Mouse (Mus musculus): ENCODE data around the gene Mylk4.

Gene Mylk4

DNA sequence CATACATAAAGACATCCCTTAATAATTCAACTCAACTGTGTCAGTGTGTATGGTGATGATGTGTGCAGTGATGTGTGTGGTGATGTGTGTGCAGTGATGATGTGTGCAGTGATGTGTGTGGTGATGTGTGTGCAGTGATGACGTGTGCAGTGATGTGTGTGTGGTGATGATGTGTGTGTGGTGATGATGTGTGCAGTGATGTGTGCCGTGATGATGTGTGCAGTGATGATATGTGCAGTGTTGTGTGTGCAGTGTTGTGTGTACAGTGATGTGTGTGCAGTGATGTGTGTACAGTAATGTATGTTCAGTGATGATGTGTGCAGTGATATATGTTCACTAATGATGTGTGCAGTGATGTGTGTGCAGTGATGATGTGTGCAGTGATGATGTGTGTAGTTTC, 75.9 kb downstream of the Mylk4 start:
- no peak for DNase-seq (ENCODE audit: low spot score in 2 of 2)

DNA sequence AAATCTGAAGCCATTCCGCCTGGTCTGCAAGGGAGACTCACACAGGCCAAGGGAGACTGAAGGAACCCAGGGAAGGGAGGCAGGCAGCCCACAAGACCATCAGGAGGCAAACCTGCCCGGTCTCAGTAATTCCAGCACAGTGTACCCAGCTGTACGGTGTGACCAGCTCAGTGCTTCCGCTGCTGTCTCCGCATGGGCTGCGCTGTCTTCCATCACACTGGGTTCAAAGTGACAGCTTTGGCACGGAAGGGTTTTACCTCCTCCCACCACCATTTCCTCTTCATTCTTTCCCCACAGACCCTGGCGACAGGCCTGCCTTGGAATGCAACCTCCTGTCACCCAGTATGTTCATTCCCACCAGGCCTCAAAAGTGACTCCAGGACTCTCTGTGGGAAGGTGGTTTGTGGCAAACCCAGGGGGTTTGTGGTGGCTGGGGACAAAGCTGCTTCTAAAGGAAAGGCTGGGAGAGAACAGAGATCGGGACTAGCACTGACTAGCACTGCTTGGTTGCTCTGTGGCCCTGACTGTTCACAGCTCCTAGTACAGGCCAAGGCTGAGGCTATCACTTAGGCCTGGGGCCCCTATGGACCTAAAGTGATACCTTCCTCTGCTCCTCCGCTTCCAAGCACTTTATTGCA, 77.0 kb downstream of the Mylk4 start:
- no peak for DNase-seq (ENCODE audit: low spot score in 2 of 2)

GRCm38 (mm10) chr13:32705315-32705714, 78.4 kb downstream of the Mylk4 start:
- no peak for DNase-seq (ENCODE audit: low spot score in 2 of 2)

GRCm38 (mm10) chr13:32704911-32705310, 78.8 kb downstream of the Mylk4 start:
- DNase-seq (ENCODE audit: low spot score in 2 of 2), result no peak

DNA sequence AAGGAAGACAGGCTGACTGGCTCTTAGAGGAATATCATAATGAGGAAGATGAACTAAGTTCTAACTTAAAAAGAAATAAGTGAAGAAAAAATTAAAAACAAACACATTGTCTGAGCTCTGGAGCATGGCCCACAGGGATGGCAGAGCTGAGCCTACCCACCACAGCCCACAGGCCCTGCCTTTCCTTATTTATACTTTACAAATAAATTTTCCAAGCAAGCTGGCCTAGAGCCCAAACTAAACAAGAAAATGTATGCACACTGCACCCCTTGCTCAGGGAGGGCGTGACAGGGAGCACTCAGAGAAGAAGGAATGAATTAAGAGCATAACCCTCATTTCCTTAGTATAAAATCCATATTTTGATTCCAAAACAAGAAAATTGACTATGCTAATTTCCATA, 82.2 kb downstream of the Mylk4 start:
- no peak for DNase-seq (ENCODE audit: low spot score in 2 of 2)

DNA sequence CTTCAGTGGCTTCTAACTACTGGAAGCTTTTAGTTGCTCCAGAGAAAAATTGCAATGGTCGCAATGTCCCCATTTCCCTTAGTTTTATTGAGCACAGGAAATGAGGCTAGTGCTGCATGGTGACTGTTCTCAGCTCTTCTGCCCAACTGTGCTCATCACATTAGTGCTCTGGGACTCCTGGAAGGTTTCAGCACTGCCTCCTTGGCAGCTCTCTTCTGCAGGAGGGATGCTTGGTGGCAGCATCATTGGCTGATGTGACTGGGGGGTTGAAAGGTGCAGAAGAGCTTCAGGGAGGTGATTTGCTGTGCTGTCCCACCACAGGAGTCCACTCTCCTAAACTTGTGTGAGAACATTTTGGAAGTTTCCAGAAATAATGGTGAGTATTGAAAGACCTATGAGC, 84.4 kb downstream of the Mylk4 start:
- DNase-seq (ENCODE audit: low spot score in 2 of 2), result no peak

DNA sequence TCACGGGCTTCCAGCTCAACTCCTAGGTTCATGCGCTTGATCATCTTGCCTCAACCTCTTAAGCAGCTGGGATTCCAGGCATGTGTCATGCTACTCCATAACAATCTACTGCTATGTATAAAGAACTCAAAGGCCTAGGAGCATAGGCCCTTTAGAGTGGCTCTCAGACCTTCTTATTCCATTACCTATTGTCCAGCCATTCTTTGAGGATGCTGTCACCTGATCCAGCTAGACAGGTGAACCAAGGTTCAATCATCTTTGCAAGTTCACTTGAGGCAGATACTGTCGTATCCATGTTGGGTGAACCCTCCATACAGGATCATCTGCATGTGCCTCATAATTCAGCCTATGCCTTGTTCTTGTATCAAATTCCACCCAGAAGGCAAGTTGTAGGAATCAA, 84.8 kb downstream of the Mylk4 start:
- no peak for DNase-seq (ENCODE audit: low spot score in 2 of 2)

GRCm38 (mm10) chr13:32693886-32694455, 89.8 kb downstream of the Mylk4 start:
- DNase-seq (ENCODE audit: low spot score in 2 of 2), result no peak

- DNase-seq (ENCODE audit: low spot score in 2 of 2), result no peak
Measured at GRCm38 (mm10) chr13:32692563-32692962, 91.2 kb downstream of the Mylk4 start.

- DNase-seq (ENCODE audit: low spot score in 2 of 2), result no peak
Measured at GRCm38 (mm10) chr13:32690279-32690678, 93.5 kb downstream of the Mylk4 start.

- peak; percentile 44 to 55 for DNase-seq (ENCODE audit: low spot score in 2 of 2)
Measured at GRCm38 (mm10) chr13:32680868-32681515, 102.8 kb downstream of the Mylk4 start.

DNA sequence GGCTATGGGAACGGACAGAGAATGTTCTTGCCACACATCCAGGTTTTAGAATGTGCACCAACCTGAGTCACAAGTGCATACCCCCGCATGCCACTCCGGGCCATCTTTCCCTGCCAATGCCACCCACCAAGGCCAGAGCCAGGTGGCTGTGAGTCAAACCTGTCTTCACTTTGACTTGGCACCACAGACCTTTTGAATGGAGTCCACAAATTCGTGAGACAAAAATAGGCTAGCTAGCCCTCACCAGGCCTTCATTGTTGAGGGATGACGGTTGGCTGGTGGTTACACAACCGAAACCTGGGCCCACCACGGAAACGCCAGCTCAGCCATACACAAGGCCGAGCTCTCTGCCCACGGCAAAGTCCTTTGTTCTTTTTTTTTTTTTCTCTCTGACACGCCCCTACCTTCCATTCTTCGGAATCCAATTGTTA, 103.6 kb downstream of the Mylk4 start:
- DNase-seq (ENCODE audit: low spot score in 2 of 2), result no peak

- no peak for DNase-seq (ENCODE audit: low spot score in 2 of 2)
Measured at GRCm38 (mm10) chr13:32678998-32679397, 104.8 kb downstream of the Mylk4 start.

DNA sequence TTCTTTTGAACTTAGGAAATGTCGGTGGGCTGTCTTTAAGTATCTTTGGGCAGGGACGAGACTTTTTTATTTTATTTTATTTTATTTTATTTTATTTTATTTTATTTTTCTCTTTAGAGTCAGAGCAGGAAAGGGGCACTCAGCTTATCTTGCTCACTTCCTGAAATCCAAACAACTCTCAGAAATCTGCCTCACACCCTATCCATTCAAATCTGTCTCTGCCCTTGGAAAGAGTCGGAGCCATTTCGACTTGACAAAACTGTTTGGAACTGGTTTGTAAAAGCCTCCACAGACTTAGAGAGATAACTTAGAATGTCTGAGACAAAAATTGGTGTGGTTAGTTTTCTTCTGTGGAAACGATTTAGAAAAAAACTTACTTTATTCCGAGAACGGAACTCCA, 113.0 kb downstream of the Mylk4 start:
- no peak for DNase-seq (ENCODE audit: low spot score in 2 of 2)

DNA sequence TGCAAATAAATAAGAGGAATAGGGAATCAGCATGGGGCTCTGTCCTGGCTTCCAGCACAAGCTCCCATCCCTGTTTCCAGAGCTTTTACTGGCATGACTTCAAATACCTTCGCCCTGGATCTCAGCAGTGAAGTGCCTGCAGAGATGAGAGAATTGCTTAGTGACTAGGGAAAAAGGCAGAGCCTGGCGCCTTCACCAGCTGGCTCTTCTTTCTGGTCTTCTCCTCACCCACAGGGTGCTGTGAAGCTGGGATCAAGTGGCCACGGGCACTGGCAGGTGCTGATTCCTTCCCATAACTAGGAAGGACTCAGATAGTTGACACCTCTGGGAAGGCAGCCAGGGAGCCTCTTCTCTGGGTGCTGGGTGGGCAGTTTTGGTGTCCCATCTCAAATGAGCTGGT, 115.5 kb downstream of the Mylk4 start:
- peak in 1 of 2 experiments; percentile 8 for DNase-seq (ENCODE audit: low spot score in 2 of 2)

- no peak for DNase-seq (ENCODE audit: low spot score in 2 of 2)
Measured at GRCm38 (mm10) chr13:32667386-32667785, 116.4 kb downstream of the Mylk4 start.

DNA sequence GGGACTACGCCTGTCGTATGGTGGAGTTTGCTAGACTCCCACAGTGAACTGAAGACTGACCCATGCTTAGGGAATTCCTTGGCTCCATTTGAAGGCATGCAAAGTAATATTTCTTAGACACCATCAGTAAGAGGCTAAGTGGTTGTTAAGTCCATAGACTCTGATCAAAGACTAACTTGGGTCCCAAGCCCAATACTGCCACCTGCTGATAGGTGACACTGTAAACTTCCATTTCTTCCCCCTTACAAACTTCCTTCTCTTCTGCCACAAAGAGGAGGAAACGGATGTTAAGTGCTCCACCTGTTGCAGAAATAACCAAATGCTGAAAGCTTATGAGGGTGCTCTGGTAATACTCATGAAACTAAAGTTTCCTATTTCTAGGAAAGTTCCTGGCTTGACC, 121.7 kb downstream of the Mylk4 start:
- peak; percentile 13 to 19 for DNase-seq (ENCODE audit: low spot score in 2 of 2)

DNA sequence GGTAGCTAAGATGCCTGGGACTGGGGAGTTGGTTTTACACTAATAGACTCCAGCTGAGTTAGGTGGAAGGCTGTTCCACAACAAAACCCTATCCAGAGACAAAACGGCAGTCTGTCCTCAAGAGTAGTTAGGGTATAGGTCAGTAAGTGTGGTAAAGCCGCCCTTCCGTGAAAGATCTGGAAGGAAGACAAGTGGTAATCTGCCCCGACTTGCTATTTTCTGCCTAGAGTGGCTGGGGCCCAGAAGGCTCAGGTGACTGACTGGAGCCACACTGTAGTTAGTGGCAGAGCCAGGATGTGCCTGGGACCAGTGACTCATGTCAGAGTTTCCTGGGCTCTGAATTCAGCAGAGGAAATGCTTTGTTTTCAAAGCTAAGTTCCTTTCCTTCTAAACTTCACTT, 123.5 kb downstream of the Mylk4 start:
- DNase-seq (ENCODE audit: low spot score in 2 of 2), result peak; percentile 46 to 67

DNA sequence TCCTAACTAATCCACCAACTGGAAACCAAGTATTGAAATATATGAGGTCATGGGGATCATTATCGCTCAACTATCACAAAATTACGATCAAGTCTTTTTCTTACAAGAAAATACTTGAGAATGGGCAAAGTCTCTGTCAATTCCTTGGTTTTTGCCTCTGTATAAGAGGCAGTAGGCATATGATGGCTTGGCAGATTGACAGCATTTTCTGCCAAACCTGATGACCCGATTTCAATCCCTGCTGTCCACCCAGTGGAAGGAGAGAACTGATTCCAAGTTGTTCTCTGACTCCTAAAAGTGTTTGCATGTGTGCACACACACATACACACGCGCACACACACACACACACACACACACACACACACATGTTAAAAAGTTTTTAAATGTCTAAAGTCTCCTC, 124.5 kb downstream of the Mylk4 start:
- no peak for DNase-seq (ENCODE audit: low spot score in 2 of 2)

- DNase-seq (ENCODE audit: low spot score in 2 of 2), result no peak
Measured at GRCm38 (mm10) chr13:32657583-32657982, 126.2 kb downstream of the Mylk4 start.

Data from urinary bladder, postnatal 36 days (tissue).